Mouse (Mus musculus) small intestine, adult 2 months (tissue): ENCODE measurements at regions not wholly inside any gene's neighbourhood (a gene's known extent, or its start where the extent isn't known, plus 50 kb on each side); places are given as distances from the start of the nearest gene placed in this dataset.

Source experiments
- CTCF ChIP-seq: fragments of 200-500 bp; IDR thresholded peaks from 2 replicates; pipeline ENCODE4 v1.5.1; 2012; ENCODE audit warnings: low read depth, mild to moderate bottlenecking, control low read depth, inconsistent platforms, low read length, moderate library complexity, mixed read lengths; ENCODE audit not compliant: insufficient replicate concordance, insufficient read length; ENCODE audit errors: extremely low read depth
- POLR2A ChIP-seq: fragments of 200-500 bp; IDR thresholded peaks from 2 replicates; pipeline ENCODE4 v1.6.1; 2012; ENCODE audit warnings: low read depth, mild to moderate bottlenecking, control low read depth, inconsistent platforms, low read length, moderate library complexity

DNA sequence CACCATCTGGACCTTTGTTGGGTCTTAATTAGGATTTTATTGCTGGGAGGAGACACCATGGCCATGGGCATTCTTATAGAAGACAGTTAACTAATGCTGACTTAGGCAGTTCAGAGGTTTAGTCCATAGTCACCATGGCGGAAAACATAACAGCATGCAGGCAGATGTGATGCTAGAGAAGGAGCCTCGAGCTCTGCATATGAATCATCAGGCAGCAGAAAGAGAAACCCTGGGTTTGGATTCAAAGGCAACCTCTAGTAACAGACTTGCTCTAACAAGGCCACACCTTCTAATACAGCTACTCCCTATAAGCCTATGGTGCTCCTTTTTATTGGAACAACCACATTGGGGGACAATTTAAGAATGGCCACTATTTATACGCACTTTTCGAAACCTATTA lies 141.7 kb upstream of the Slco3a1 start:
- TF ChIP-seq CTCF (no peak), POLR2A (no peak)
